Mouse (Mus musculus) brain, embryonic 14.5 days (tissue): ENCODE measurements at regions not wholly inside any gene's neighbourhood (a gene's known extent, or its start where the extent isn't known, plus 50 kb on each side); places are given as distances from the start of the nearest gene placed in this dataset.

Source experiments
- CTCF ChIP-seq: fragments of 200-500 bp; IDR thresholded peaks from 2 replicates; pipeline ENCODE4 v1.5.1; 2012; ENCODE audit warnings: inconsistent platforms, mild to moderate bottlenecking, moderate library complexity, borderline replicate concordance; ENCODE audit not compliant: insufficient read depth, insufficient read length; ENCODE audit errors: extremely low read depth
- POLR2A ChIP-seq: fragments of 200-500 bp; IDR thresholded peaks from 2 replicates; pipeline ENCODE4 v1.6.1; 2012; ENCODE audit warnings: mild to moderate bottlenecking, inconsistent platforms, borderline replicate concordance; ENCODE audit not compliant: poor library complexity, insufficient read depth, insufficient read length, severe bottlenecking; ENCODE audit errors: extremely low read depth

DNA sequence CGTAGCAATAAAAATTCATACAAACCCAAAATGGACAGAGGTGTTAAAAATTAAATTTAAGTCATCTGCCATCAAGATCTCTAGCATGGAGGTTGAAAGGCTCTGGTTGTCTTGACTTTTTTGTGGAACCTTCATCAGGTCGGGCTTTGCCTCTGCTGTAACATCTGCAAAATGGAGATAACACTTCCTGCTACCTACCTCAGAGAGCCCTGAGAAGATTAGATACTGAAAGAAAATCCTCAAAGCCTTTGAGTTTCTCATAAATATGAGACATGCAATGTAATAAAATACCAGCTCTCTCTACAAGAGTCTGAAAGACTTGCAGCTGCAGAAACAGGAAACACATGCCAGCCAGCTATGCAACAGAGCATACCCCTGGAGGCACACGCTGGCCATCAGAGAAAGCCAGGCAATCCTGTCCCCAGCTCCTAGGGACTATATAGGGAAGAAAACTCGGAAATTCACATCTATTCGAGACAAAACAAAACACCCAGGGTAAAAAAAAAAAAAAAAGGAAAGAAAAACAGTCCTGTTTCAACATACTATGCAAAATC is 299.1 kb downstream of the Gm11361 start:
- TF ChIP-seq CTCF (no peak), POLR2A (no peak)
